Mouse (Mus musculus) left cerebral cortex, adult 2 months (tissue): ENCODE results near the gene Selenom. TPM values are rescaled to one million over a fixed set of nuclear protein-coding genes. Genes with fewer than 3 reads are reported as not detected.

Experiments used
- DNase-seq, 2 experiments: peaks; one replicate each; pipeline ENCODE4 v3.0.0; 2021 to 2022; ENCODE audit warnings: low spot score in 2 of 2, mixed read lengths in 1 of 2; ENCODE audit errors: extremely low spot score in 1 of 2
- H3K27ac ChIP-seq: fragments of 200-600 bp; 2 replicates; pipeline ENCODE4 v1.8.1; 2022
- H3K4me3 ChIP-seq: fragments of 200-600 bp; 2 replicates; pipeline ENCODE4 v1.8.1; 2022
- CTCF ChIP-seq: fragments of 200-600 bp; IDR thresholded peaks from 2 replicates; pipeline ENCODE4 v1.8.1; 2022; ENCODE audit warnings: antibody characterized with exemption, mild to moderate bottlenecking, moderate library complexity
- intact Hi-C: fragments of 180-260 bp; cut with DNase I; formaldehyde crosslinking; loops from one replicate; pipeline ENCODE4 v1.15.1; 2025
- total RNA-seq, 2 experiments: library from RNA; stranded (reverse); gene quantifications; 2 replicates each; pipeline ENCODE4 v1.2.3; 2021

Selenom gene
- total RNA-seq, 2 experiments from 2014 or later, result 135 to 138 TPM

DNA sequence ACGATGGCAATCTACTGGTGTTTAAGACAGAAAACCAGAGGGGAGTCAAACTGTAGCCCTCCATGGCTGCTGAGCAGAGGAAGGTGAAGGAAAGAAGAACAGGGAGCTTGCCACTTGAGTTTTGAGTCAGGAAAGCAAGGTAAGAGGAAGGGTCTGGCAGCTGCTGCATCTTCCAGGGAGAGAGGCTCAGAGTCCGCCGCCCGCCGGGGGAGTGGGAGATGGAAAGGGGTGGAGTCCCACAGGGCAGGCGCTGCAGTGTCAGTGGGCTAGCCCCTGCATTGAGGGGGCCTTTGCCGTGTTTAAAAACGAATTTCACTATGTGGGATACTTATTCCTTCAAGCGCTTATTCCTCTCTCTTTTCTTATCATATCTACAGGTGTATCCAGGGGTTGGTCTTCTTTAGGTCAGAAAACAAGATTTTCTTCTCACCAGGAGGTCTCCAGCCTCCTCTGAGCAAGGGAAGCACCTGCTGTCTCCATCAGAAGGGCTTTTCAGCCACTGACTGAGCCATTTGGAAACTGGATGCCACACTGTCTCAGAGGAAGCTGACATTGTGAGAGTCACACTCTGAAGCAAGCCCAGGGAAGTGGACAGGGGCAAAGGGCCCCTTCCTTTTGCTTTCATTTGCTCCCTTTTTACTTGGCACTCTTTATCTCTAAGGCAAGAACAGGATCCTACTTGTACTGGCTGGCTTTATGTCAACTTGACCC, 31.2 kb downstream of the Selenom start:
- Histone ChIP-seq H3K4me3 (no peak overlapping the region), H3K27ac (no peak overlapping the region)
- no peak for TF ChIP-seq CTCF
- DNase-seq, result no peak
- intact Hi-C loops, result no loop called here

DNA sequence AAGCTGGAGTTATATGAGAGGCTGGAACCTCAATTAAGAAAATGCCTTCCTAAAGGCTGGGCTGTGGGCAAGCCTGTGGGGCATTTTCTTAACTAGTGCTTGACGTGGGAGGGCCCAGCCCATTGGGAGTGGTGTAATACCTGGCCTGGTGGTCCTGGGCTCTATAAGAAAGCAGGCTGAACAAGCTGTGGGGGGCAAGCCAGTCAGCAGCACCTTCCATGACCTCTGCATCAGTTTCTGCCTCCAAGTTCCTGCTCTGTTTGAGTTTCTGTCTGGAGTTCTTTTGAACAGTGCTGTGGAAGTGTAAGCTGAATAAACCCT, 31.7 kb downstream of the Selenom start:
- H3K27ac ChIP-seq, result no peak overlapping the region
- H3K4me3 ChIP-seq, result no peak overlapping the region
- intact Hi-C loops, result no loop called here
- DNase-seq, result no peak
- no peak for TF ChIP-seq CTCF

DNA sequence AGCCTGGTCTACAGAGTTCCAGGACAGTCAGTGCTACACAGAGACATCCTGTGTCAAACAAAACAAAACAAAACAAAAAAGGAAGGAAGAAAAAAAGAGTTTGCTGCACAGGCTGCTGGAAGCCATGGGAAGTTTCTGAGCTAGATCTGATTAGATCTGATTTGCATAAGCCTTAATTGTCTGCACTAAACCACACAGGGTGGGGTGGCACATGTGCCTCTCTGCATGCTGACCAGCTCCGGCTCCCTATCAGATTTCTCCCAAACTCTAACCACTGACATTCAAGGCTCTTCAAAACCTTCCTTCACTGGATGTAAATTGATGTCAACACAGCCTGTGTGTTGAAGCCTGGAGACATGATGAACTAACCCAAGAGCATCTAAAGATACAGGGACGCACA, 32.6 kb downstream of the Selenom start:
- H3K27ac ChIP-seq, result no peak overlapping the region
- H3K4me3 ChIP-seq, result no peak overlapping the region
- intact Hi-C loops, result no loop called here
- TF ChIP-seq CTCF, result no peak
- DNase-seq, result no peak

DNA sequence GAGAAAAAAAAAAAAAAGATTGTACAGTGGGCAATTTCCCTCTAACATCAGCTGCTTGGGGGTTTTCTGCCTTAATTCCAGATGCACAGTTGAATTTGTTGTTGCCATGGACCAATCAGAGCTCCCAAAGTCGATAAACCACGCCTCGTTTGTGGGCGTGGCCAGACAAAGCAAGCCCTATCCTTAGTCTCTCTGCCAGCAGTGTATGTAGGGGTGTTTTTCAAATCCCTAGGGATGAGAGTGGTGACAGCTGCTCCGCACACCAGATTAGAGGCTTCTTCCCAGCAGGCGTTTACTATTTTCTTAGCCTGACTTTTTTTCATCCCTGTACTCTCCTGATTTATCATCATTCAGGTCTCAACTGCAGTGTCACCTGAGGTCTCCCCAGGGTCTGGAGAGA, 33.5 kb downstream of the Selenom start:
- no peak for TF ChIP-seq CTCF
- intact Hi-C loops, result no loop called here

DNA sequence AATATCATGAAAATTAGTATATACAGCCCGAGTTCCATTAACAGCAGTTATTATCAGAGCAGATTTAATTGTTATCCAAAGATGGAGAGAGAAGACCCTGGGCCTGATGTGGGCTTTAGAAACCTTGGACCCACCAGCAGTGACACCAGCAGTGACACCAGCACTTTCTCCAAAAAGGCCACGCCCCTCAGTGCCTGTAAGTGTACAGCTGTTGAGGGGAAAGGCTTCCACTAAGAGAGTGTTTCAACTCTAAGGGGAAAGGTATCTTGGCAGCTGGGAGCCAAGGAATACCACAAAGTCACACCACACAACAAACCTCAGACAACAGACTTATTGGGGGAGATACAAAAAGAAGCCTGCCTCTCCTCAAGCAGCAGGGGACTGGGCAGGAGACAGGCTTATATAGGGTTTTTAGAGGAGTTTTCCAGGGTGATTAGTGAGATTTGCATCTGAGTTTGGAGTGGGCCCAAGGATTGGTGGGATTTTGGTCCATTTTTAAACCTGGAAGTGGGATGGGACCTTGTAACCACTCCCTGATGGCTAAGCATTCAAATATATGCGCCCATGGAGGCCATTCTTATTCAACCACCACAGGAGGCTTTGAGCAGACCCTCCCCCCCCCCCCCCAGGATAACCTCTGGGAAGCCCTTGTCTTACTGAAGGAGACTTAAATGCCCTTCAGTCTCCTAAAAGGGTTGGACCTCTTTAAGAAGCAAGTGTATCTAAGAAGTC, 34.2 kb downstream of the Selenom start:
- no peak for DNase-seq
- intact Hi-C loops, result no loop called here

More for the DNA sequence above, 33.5 kb downstream of the Selenom start:
- DNase-seq, result no peak
- Histone ChIP-seq H3K4me3 (no peak overlapping the region), H3K27ac (no peak overlapping the region)

DNA sequence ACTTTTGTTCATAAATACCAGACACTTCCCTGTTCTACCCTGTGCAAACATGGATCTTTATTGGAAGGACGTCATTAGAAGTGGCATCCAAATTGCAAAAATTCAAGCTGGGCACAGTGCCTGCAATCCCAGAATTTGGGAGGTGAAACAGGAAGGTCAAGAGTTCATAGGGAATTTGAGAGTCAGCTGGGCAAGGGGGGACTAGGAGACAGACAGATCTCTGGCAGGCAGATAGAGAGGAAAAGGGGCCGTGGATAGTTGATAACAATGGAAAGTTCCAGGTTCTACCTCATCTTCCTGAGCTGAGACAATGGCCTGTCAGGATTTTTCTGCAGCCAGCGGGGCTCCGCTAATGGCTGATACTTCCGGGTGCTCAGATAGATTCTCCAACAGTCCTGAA, 35.3 kb downstream of the Selenom start:
- no peak for TF ChIP-seq CTCF
- H3K4me3 ChIP-seq, result no peak overlapping the region
- no peak overlapping the region for H3K27ac ChIP-seq
- DNase-seq, result no peak
- intact Hi-C loops, result no loop called here

More for the DNA sequence above, 34.2 kb downstream of the Selenom start:
- no peak for TF ChIP-seq CTCF
- Histone ChIP-seq H3K27ac (no peak overlapping the region), H3K4me3 (no peak overlapping the region)

DNA sequence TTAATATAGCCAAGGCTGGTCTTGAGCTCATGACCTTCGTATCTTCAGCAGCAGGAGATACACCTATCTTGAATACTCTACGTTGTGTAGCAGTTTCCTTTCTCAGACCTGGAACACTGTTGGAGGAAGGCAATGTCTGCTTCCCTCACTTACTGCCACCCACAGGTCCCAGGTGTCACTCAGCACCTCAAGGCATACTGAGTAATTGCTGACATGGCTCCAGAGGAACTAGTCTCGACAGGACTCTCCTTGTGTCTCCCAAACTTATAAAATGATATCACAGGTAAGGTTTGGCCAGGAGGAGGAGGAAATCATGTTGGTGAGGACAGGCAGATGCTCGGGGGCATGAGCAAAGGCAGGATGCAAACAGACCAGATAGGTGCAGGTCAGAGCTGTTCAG, 40.5 kb downstream of the Selenom start:
- no peak for TF ChIP-seq CTCF
- no peak overlapping the region for H3K4me3 ChIP-seq
- intact Hi-C loops, result no loop called here

DNA sequence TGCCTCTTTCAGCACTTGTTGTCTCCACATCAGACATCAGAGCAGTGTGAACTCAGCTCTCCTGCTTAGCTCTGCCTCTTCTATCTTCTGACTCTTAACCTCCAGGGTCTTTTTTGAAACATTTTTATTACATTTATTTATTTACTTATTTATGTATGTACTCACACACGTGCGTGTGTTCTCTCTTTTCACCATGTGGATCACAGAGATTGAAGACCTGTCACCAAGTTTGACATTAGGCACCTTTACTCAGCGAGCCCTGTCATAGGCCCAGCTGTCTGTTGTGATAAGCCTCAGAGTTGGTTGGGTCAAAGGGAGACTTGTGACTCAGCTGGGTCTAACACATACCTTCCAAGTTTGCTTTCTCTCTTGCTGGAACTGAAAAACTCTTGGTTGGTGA, 43.4 kb downstream of the Selenom start:
- intact Hi-C loops, result no loop called here
- no peak for DNase-seq
- Histone ChIP-seq H3K4me3 (no peak overlapping the region), H3K27ac (no peak overlapping the region)
- TF ChIP-seq CTCF, result no peak

More for the DNA sequence above, 40.5 kb downstream of the Selenom start:
- DNase-seq, result no peak
- H3K27ac ChIP-seq, result no peak overlapping the region

DNA sequence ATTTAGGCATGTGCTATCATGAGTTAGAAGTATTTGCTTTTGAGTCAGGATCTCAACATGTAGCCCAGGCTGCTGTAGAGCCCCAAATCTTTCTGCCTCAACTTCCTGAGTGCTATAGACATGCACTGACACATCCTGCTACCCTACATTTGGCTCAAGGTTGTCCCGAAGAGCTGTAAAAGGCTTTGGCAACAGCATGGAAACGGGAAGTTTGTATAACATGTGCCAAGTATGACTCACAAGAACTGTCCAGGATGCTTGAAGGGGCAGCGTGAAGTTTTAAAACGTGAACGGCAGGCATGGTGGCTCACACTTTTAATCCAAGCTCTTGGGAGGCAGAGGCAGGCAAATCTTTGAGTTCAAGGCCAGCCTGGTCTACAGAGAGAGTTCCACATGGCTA, 45.7 kb downstream of the Selenom start:
- intact Hi-C loops, result no loop called here
- Histone ChIP-seq H3K4me3 (no peak overlapping the region), H3K27ac (no peak overlapping the region)
- no peak for TF ChIP-seq CTCF
- no peak for DNase-seq

DNA sequence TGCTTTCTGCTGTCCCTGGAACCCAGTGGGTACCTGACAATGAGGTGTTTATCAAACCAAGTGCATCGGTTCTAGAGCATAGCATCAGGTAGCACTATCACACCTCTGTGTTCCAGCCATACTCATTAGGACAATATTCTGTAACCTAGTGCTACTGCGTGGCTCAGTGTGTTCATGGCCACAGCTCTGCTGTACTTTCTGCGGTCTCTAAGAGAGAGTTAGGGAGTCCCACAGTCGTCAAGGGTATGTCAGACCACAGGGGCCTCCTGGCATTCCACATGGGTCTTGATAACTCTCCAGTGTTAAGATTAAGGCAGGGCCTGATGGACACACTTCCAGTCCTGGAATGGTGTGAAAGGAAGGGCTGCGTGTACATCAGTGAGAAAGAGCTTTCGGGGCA, 49.4 kb downstream of the Selenom start:
- intact Hi-C loops, result no loop called here
- no peak for DNase-seq
- no peak for TF ChIP-seq CTCF

DNA sequence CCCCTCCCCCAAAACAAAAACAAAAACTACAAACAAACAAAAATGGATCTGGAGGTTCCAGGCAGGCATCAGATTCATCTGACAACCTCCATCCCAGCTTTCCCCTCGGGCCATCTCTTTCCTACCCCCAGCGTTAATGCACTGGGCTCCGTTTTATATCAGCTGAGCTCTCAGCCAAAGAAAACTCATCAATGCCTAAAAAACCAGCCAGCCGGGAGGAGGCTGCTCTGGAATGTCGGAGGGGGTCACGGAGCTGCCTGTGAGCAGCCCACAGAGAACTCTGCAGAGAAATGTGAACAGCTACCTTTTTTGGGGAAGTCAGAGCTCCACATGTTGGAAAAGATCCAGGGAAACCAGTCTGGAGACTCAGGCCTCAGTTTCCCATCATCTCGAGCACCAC, 50.0 kb downstream of the Selenom start:
- Histone ChIP-seq H3K27ac (no peak overlapping the region), H3K4me3 (no peak overlapping the region)
- intact Hi-C loops, result no loop called here
- no peak for TF ChIP-seq CTCF
- DNase-seq, result no peak

More for the DNA sequence above, 49.4 kb downstream of the Selenom start:
- no peak overlapping the region for H3K27ac ChIP-seq
- no peak overlapping the region for H3K4me3 ChIP-seq

DNA sequence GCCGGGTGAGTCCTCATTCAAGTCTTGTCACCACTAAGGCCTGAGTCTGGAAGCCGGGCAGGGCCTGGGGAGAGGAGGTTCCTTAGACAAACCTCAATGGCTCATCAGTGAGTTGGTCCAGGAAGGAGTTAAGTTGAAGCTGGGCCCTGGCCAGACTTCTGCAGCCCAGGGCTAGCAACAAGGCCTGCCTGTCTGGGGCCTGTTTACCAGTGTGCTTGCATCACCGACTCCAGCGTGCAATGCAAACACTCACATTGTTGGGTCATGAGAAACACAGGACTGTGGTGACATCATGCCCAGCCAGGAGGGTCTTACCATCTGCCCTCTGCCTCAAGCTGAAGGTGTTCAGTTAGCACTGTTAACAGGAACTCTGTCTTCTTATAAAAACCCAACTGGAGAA, 51.5 kb downstream of the Selenom start:
- intact Hi-C loops, result no loop called here
- no peak overlapping the region for H3K27ac ChIP-seq
- no peak for TF ChIP-seq CTCF
- no peak for DNase-seq
- no peak overlapping the region for H3K4me3 ChIP-seq

Other genes with a start within 250 kb of the Selenom start
- gene Drg1, start 248.3 kb upstream of the Selenom start, total RNA-seq, result 10 to 100 TPM; 79.5 to 92.1 TPM
- gene Patz1, start 225.8 kb upstream of the Selenom start, total RNA-seq, result 10 to 100 TPM; 41.5 to 46.9 TPM
- 10 to 100 TPM; 28.1 to 31.5 TPM for gene Pik3ip1, start 184.3 kb upstream of the Selenom start, total RNA-seq
- 100 to 1,000 TPM in 1 of 2 experiments, 10 to 100 TPM in 1; 97.5 to 109 TPM for gene Limk2, start 105.5 kb upstream of the Selenom start, total RNA-seq
- gene Rnf185, start 62.3 kb upstream of the Selenom start, total RNA-seq, result 10 to 100 TPM; 26.4 to 27.6 TPM
- gene Pla2g3, start 26.4 kb upstream of the Selenom start, total RNA-seq, result 1 to 10 TPM; 3.8 to 4.1 TPM
- 10 to 100 TPM; 54.0 to 57.8 TPM for gene Inpp5j, start 9.9 kb upstream of the Selenom start, total RNA-seq
- gene Smtn, start 25.9 kb downstream of the Selenom start, total RNA-seq, result 10 to 100 TPM in 1 of 2 experiments, 1 to 10 TPM in 1; 9.6 to 12.2 TPM
- gene Morc2a, start 134.5 kb downstream of the Selenom start, total RNA-seq, result 10 to 100 TPM; 39.0 to 49.6 TPM